Mouse (Mus musculus): ENCODE results near the gene Blcap. TPM values are rescaled to one million over a fixed set of nuclear protein-coding genes. Genes with fewer than 3 reads are reported as not detected.

Gene Blcap
- polyA plus RNA-seq, 1 experiment from 2014 or later: 54.2 TPM

- Histone ChIP-seq H3K27ac (replicated peaks) (no peak overlapping the region), H3K4me1 (peaks cover 9% of the 10 kb centered on the region), H3K9ac (no peak overlapping the region), H3K36me3 (no peaks in the 10 kb centered on the region), H3K4me3 (replicated peaks) (no peak overlapping the region), H3K9me3 (replicated peaks) (no peaks in the 10 kb centered on the region), H3K4me2 (replicated peaks) (no peak overlapping the region), H3K27me3 (no peaks in the 10 kb centered on the region)
- no peak for ATAC-seq (ENCODE audit: insufficient number of reproducible peaks, low FRiP score, low TSS enrichment, low read depth)
- 32% methylated on average over 7 of the region's 7 CpGs for WGBS
Measured at GRCm38 (mm10) chr2:157518451-157518850, 52.6 kb downstream of the Blcap start.

GRCm38 (mm10) chr2:157517526-157517925 is 53.5 kb downstream of the Blcap start:
- Histone ChIP-seq H3K9me3 (replicated peaks) (no peaks in the 10 kb centered on the region), H3K27ac (replicated peaks) (no peak overlapping the region), H3K9ac (no peak overlapping the region), H3K36me3 (no peaks in the 10 kb centered on the region), H3K4me1 (peaks cover 13% of the 10 kb centered on the region), H3K27me3 (no peaks in the 10 kb centered on the region), H3K4me3 (replicated peaks) (no peak overlapping the region), H3K4me2 (replicated peaks) (no peak overlapping the region)
- no peak for ATAC-seq (ENCODE audit: insufficient number of reproducible peaks, low FRiP score, low TSS enrichment, low read depth)
- WGBS: 55% methylated on average over 6 of the region's 6 CpGs

GRCm38 (mm10) chr2:157514353-157514752 is 56.7 kb downstream of the Blcap start:
- peak; percentile 66; the same call in 1 of the 2 replicates for ATAC-seq (ENCODE audit: insufficient number of reproducible peaks, low FRiP score, low TSS enrichment, low read depth)
- H3K9ac ChIP-seq: no peak overlapping the region
- peaks cover 10% of the 10 kb centered on the region for H3K4me1 ChIP-seq
- WGBS: 20% methylated on average over 4 of the region's 4 CpGs
- H3K9me3 ChIP-seq (replicated peaks): no peaks in the 10 kb centered on the region
- H3K27me3 ChIP-seq: no peaks in the 10 kb centered on the region
- 0 out of 2 replicates have a peak overlapping the region, but pooled peaks have one; percentile 28 for H3K27ac ChIP-seq (replicated peaks)
- H3K36me3 ChIP-seq: no peaks in the 10 kb centered on the region
- no peak overlapping the region for H3K4me2 ChIP-seq (replicated peaks)
- H3K4me3 ChIP-seq (replicated peaks): no peak overlapping the region

- 26% methylated on average over 9 of the region's 9 CpGs for WGBS
- Histone ChIP-seq H3K36me3 (no peaks in the 10 kb centered on the region), H3K9me3 (replicated peaks) (no peaks in the 10 kb centered on the region), H3K4me2 (replicated peaks) (no peak overlapping the region), H3K4me1 (peaks cover 10% of the 10 kb centered on the region), H3K9ac (no peak overlapping the region), H3K27me3 (no peaks in the 10 kb centered on the region), H3K27ac (replicated peaks) (0 out of 2 replicates have a peak overlapping the region, but pooled peaks have one; percentile 28), H3K4me3 (replicated peaks) (no peak overlapping the region)
- ATAC-seq (ENCODE audit: insufficient number of reproducible peaks, low FRiP score, low TSS enrichment, low read depth): 0 out of 2 replicates have a peak, but pooled peaks have one; percentile 26
Measured at GRCm38 (mm10) chr2:157513737-157514208, 57.3 kb downstream of the Blcap start.

GRCm38 (mm10) chr2:157512859-157513258 is 58.2 kb downstream of the Blcap start:
- H3K27ac ChIP-seq (replicated peaks): no peak overlapping the region
- H3K4me3 ChIP-seq (replicated peaks): no peak overlapping the region
- WGBS: 67% methylated on average over 9 of the region's 9 CpGs
- H3K9ac ChIP-seq: no peak overlapping the region
- peaks cover 10% of the 10 kb centered on the region for H3K4me1 ChIP-seq
- H3K9me3 ChIP-seq (replicated peaks): no peaks in the 10 kb centered on the region
- H3K36me3 ChIP-seq: no peaks in the 10 kb centered on the region
- no peak for ATAC-seq (ENCODE audit: insufficient number of reproducible peaks, low FRiP score, low TSS enrichment, low read depth)
- H3K27me3 ChIP-seq: no peaks in the 10 kb centered on the region
- no peak overlapping the region for H3K4me2 ChIP-seq (replicated peaks)

- Histone ChIP-seq H3K9ac (no peak overlapping the region), H3K27ac (replicated peaks) (no peak overlapping the region), H3K4me3 (replicated peaks) (no peak overlapping the region), H3K27me3 (no peaks in the 10 kb centered on the region), H3K9me3 (replicated peaks) (no peaks in the 10 kb centered on the region), H3K36me3 (no peaks in the 10 kb centered on the region), H3K4me1 (peaks cover 21% of the 10 kb centered on the region), H3K4me2 (replicated peaks) (no peak overlapping the region)
- ATAC-seq (ENCODE audit: insufficient number of reproducible peaks, low FRiP score, low TSS enrichment, low read depth): no peak
- WGBS: 62% methylated on average over 4 of the region's 4 CpGs
Measured at GRCm38 (mm10) chr2:157510031-157510430, 61.0 kb downstream of the Blcap start.

- no peak overlapping the region for H3K27ac ChIP-seq (replicated peaks)
- H3K4me1 ChIP-seq: peaks cover 21% of the 10 kb centered on the region
- no peaks in the 10 kb centered on the region for H3K36me3 ChIP-seq
- no peak overlapping the region for H3K9ac ChIP-seq
- H3K27me3 ChIP-seq: no peaks in the 10 kb centered on the region
- H3K9me3 ChIP-seq (replicated peaks): no peaks in the 10 kb centered on the region
- no peak for ATAC-seq (ENCODE audit: insufficient number of reproducible peaks, low FRiP score, low TSS enrichment, low read depth)
- no peak overlapping the region for H3K4me3 ChIP-seq (replicated peaks)
- no peak overlapping the region for H3K4me2 ChIP-seq (replicated peaks)
- WGBS: 75% methylated on average over 5 of the region's 5 CpGs
Measured at GRCm38 (mm10) chr2:157509182-157509581, 61.9 kb downstream of the Blcap start.

GRCm38 (mm10) chr2:157506779-157507178 is 64.3 kb downstream of the Blcap start:
- Histone ChIP-seq H3K36me3 (no peaks in the 10 kb centered on the region), H3K9ac (no peak overlapping the region), H3K9me3 (replicated peaks) (no peaks in the 10 kb centered on the region), H3K4me1 (peaks cover 11% of the 10 kb centered on the region), H3K27me3 (no peaks in the 10 kb centered on the region), H3K4me3 (replicated peaks) (no peak overlapping the region), H3K27ac (replicated peaks) (no peak overlapping the region), H3K4me2 (replicated peaks) (peak overlapping the region; percentile 24; the same call in 1 of the 2 replicates)
- 33% methylated on average over 14 of the region's 14 CpGs for WGBS
- ATAC-seq (ENCODE audit: insufficient number of reproducible peaks, low FRiP score, low TSS enrichment, low read depth): no peak

Small RNAs within 50 kb of the gene (microRNA-seq; reads per million reads assigned to microRNA genes)
- gene Gm23134 (ENCODE audit: borderline number of aligned reads): 7.8 reads per million, percentile 27 among the genes with 10 or more reads in this experiment

Other genes starting within 250 kb of the Blcap start
- gene Ghrh, start 223.8 kb downstream of the Blcap start, polyA plus RNA-seq (2015; fragmentation: Nextera tagmentation; extraction: Ambion mirVana): not detected in 2 replicates
- 89.8 and 92.3 TPM in 2 replicates for gene Manbal, start 203.7 kb downstream of the Blcap start, polyA plus RNA-seq (2015; fragmentation: Nextera tagmentation; extraction: Ambion mirVana)
- gene Src, start 152.8 kb downstream of the Blcap start, polyA plus RNA-seq (2015; fragmentation: Nextera tagmentation; extraction: Ambion mirVana): 20.7 and 21.3 TPM in 2 replicates
- gene Nnat, start 11.2 kb downstream of the Blcap start, polyA plus RNA-seq (2015; fragmentation: Nextera tagmentation; extraction: Ambion mirVana): 322 and 340 TPM in 2 replicates
- gene Ctnnbl1, start 166.1 kb upstream of the Blcap start, polyA plus RNA-seq (2015; fragmentation: Nextera tagmentation; extraction: Ambion mirVana): 51.9 and 55.2 TPM in 2 replicates

Data from embryonic facial prominence, embryonic 15.5 days (tissue).